Mouse (Mus musculus): ENCODE measurements around the gene Ncr1. TPM values are rescaled to one million over a fixed set of nuclear protein-coding genes. Genes with fewer than 3 reads are reported as not detected.

The Ncr1 gene
- polyA plus RNA-seq, 1 experiment: 5.7 TPM

DNA sequence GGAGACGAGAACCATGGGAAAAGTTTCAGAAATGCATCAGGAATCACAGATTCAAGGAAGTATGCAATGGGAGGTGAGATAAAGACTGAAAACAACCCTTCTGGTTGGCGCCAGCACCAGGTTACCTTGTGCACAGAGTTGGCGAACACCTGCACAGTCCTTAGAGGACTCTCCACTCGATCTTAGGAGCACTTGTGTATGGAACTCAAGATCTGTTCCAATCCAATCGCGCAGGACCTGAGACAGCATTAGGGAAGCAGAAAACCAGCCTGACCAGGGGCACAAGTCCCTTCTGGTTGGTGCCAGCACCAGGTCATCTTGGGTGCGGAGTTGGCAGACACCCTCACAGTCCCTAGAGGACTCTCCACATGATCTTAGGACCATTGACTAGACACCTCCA, 36.0 kb downstream of the Ncr1 start:
- no peak for DNase-seq (ENCODE audit: low read depth in 1 of 2, low spot score in 2 of 2)
- WGBS: 86% methylated on average over 7 of the region's 7 CpGs
- H3K27me3 ChIP-seq (ENCODE audit: control insufficient read depth, insufficient read depth, low read length): no peaks in the 10 kb centered on the region
- no peak for TF ChIP-seq CTCF (IDR thresholded peaks at IDR 0.05; ENCODE audit: extremely low read depth, insufficient read depth, insufficient read length, insufficient replicate concordance)
- no peak for TF ChIP-seq POLR2A (IDR thresholded peaks at IDR 0.05; ENCODE audit: low read depth, low read length)
- no peaks in the 10 kb centered on the region for H3K36me3 ChIP-seq (ENCODE audit: control insufficient read depth, insufficient read depth, low read length)
- no peak overlapping the region for H3K27ac ChIP-seq (ENCODE audit: insufficient read depth, low read length)
- H3K4me3 ChIP-seq (ENCODE audit: extremely low read depth, insufficient read depth, insufficient read length): no peak overlapping the region
- no peaks in the 10 kb centered on the region for H3K4me1 ChIP-seq (ENCODE audit: control insufficient read depth, insufficient read depth, insufficient read length)

Other genes starting within 250 kb of the Ncr1 start
- gene Ttyh1, start 218.3 kb upstream of the Ncr1 start, polyA plus RNA-seq (2012; rRNA removed): 5.2 TPM in 2 replicates
- 420 and 586 TPM in 2 replicates for gene Leng8, start 200.7 kb upstream of the Ncr1 start, polyA plus RNA-seq (2012; rRNA removed)
- 9.9 and 13.7 TPM in 2 replicates for gene Leng9, start 187.3 kb upstream of the Ncr1 start, polyA plus RNA-seq (2012; rRNA removed)
- gene Cdc42ep5, start 172.9 kb upstream of the Ncr1 start, polyA plus RNA-seq (2012; rRNA removed): 13.2 and 19.2 TPM in 2 replicates
- gene Lilra5, start 100.0 kb upstream of the Ncr1 start, polyA plus RNA-seq (2012; rRNA removed): 0.52 and 1.5 TPM in 2 replicates
- gene Gp6, start 60.0 kb downstream of the Ncr1 start, polyA plus RNA-seq (2012; rRNA removed): 2.9 and 3.2 TPM in 2 replicates
- 6.4 and 7.8 TPM in 2 replicates for gene Rdh13, start 107.9 kb downstream of the Ncr1 start, polyA plus RNA-seq (2012; rRNA removed)
- gene Eps8l1, start 123.0 kb downstream of the Ncr1 start, polyA plus RNA-seq (2012; rRNA removed): 0.12 and 0.18 TPM in 2 replicates
- gene Ppp1r12c, start 164.0 kb downstream of the Ncr1 start, polyA plus RNA-seq (2012; rRNA removed): 92.6 and 98.8 TPM in 2 replicates
- gene Tnnt1, start 178.7 kb downstream of the Ncr1 start, polyA plus RNA-seq (2012; rRNA removed): 0.34 and 0.53 TPM in 2 replicates
- 5.3 and 5.5 TPM in 2 replicates for gene Tnni3, start 186.5 kb downstream of the Ncr1 start, polyA plus RNA-seq (2012; rRNA removed)
- 9.6 and 10.4 TPM in 2 replicates for gene Dnaaf3, start 194.7 kb downstream of the Ncr1 start, polyA plus RNA-seq (2012; rRNA removed)
- 0.21 and 0.34 TPM in 2 replicates for gene Syt5, start 209.8 kb downstream of the Ncr1 start, polyA plus RNA-seq (2012; rRNA removed)

Measured in spleen, adult 2 months (tissue).